Mouse (Mus musculus) thymus, postnatal 14 days (tissue): ENCODE results near the gene Wnt10b.

Experiments used
- DNase-seq: peaks from one replicate; pipeline ENCODE4 v3.0.0; 2021

The Wnt10b gene

DNA sequence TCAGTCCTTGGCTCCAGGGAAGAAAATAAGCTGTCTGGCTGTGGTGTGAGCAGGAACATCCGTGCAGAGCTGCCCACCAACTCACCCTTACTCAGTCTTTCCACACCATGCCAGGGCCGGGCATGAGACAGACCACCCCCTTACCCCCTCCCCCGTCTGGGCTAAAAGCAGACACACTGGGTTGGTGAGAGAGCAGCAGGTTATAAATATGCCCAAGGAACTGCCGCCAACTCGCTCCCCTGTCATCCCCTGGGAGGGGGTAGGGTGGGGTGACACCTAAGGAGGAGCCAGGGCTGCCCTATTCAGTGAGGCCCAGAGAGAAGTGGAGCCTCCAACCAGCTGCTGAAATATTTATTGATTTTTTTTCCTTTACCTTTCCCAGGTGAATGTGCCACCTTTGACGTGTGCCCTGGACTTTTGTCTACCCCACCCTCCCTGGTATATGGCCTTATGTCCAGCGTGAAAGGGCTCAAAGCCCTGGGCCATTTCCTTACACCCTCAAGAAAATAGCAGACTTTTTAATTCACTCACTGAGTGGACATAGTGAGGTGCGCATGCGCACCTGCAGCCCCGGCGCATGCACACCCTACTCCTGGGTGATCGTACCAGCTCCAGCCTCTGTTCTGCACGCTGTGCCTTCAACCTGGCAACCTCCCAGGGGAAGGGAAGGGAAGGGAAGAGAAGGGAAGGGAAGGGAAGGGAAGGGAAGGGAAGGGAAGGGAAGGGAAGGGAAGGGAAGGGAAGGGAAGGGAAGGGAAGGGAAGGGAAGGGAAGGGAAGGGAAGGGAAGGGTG lies 19.0 kb upstream of the Wnt10b start:
- DNase-seq: no peak

DNA sequence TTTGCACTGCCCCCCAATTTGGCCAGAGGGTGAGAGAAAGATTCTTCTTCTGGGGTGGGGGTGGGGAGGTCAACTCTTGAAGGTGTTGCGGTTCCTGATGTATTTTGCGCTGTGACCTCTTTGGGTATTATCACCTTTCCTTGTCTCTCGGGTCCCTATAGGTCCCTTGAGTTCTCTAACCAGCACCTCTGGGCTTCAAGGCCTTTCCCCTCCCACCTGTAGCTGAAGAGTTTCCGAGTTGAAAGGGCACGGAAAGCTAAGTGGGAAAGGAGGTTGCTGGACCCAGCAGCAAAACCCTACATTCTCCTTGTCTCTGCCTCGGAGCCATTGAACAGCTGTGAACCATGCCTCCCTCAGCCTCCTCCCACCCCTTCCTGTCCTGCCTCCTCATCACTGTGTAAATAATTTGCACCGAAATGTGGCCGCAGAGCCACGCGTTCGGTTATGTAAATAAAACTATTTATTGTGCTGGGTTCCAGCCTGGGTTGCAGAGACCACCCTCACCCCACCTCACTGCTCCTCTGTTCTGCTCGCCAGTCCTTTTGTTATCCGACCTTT lies 15.3 kb upstream of the Wnt10b start:
- DNase-seq: no peak

DNA sequence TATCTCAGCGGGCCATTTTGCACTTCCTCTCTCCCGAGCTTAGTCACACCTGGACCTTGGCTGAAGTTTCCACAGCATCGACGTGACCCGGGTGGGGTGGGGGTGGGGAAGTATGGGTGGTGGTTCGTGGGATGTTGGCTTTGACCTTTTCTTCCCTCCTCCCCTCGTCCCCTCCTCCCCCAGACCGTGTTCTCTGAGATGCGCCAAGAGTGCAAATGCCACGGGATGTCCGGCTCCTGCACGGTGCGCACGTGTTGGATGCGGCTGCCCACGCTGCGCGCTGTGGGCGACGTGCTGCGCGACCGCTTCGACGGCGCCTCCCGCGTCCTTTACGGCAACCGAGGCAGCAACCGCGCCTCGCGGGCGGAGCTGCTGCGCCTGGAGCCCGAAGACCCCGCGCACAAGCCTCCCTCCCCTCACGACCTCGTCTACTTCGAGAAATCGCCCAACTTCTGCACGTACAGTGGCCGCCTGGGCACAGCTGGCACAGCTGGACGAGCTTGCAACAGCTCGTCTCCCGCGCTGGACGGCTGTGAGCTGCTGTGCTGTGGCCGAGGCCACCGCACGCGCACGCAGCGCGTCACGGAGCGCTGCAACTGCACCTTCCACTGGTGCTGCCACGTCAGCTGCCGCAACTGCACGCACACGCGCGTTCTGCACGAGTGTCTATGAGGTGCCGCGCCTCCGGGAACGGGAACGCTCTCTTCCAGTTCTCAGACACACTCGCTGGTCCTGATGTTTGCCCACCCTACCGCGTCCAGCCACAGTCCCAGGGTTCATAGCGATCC lies 14.5 kb upstream of the Wnt10b start:
- no peak for DNase-seq

DNA sequence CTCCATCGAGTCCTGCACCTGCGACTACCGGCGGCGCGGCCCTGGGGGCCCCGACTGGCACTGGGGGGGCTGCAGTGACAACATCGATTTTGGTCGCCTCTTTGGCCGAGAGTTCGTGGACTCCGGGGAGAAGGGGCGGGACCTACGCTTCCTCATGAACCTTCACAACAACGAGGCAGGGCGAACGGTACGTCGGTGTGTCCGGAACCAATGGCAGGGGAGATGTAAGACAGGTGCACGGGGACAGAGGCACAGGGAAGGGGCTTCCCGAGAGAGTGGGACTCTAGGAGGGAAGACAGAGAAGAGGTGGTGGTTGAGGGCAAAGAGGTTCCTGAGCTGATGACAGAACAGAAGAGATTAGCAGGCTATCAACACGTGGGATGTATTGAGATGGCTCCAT lies 13.8 kb upstream of the Wnt10b start:
- DNase-seq: no peak

DNA sequence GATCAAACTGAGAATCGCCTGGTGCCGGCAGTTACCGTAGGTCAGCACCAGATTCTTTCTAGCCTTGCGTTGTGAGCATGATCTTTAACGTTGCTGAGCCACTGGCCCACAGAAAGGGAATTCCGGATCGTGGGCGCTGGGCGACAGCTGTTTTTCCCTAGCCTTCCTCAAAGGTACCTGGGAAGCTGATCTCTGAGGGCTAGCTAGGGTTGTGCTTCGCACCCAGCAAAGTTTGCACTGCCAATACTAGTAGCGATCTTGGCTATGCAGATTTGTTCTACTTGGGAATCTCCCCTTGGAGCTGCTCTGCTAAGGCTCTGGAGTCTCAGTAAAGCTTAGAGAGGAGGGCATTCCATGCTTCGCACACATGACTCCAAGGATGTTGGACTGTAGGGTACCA lies 13.3 kb upstream of the Wnt10b start:
- DNase-seq: no peak

DNA sequence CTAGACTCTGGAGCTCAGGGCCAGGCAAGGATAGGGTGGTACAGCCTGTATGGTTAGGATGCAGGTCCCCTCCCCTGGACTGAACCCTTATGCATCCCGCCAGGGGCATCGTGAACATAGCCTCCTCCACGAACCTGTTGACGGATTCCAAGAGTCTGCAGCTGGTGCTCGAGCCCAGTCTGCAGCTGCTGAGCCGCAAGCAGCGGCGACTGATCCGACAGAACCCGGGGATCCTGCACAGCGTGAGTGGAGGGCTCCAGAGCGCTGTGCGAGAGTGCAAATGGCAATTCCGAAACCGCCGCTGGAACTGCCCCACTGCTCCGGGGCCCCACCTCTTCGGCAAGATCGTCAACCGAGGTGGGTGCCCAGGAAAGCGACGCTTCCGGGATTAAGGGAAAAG lies 12.8 kb upstream of the Wnt10b start:
- no peak for DNase-seq

DNA sequence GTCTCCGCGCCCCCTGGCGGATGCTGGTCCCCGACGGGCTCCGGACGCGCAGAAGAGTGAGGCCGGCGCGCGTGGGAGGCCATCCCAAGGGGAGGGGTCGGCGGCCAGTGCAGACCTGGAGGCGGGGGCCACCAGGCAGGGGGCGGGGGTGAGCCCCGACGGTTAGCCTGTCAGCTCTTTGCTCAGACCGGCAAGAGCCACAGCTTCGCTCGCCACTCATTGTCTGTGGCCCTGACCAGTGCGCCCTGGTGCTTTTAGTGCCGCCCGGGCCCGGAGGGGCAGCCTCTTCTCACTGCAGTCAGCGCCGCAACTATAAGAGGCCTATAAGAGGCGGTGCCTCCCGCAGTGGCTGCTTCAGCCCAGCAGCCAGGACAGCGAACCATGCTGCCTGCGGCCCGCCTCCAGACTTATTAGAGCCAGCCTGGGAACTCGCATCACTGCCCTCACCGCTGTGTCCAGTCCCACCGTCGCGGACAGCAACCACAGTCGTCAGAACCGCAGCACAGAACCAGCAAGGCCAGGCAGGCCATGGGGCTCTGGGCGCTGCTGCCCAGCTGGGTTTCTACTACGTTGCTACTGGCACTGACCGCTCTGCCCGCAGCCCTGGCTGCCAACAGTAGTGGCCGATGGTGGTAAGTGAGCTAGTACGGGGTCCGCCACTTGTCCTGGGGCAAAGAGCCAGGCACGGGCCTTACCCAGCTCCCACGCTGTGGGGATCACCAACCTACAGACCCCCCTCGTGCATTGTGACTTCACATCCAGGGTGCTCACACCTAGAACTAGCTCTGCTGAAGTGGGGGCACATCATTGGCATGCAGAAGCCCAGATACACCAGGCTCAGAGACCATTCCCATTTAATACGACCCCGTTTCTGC lies 11.9 kb upstream of the Wnt10b start, which contains the start of gene Wnt1:
Gene Wnt1 (plus strand): TSS at position 197 of the 875 bp plus-strand sequence.
- peak; percentile 77 for DNase-seq

DNA sequence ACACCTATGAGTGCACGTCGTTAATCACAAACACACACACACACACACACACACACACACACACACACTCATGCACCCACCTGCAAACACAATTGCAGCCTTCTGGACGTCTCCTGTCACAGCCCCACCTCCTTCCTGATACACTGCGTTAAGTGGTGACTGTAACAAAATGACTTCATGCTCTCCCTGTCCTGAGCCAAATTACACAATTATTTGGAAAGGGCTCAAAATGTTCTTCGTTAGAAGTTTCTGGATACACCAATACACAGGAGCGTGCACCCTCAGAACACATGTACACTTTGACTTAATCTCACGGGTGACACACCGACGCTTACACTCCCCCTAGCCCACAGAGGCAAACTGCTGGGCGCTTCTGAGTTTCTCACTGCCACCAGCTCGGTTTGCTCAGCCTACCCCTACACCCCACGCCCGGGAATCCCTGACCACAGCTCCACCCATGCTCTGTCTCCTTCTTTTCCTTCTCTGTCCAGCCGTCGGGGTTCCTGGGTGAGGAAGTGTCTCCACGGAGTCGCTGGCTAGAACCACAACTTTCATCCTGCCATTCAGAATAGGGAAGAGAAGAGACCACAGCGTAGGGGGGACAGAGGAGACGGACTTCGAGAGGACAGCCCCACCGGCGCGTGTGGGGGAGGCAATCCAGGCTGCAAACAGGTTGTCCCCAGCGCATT lies 11.2 kb upstream of the Wnt10b start:
- DNase-seq: no peak

DNA sequence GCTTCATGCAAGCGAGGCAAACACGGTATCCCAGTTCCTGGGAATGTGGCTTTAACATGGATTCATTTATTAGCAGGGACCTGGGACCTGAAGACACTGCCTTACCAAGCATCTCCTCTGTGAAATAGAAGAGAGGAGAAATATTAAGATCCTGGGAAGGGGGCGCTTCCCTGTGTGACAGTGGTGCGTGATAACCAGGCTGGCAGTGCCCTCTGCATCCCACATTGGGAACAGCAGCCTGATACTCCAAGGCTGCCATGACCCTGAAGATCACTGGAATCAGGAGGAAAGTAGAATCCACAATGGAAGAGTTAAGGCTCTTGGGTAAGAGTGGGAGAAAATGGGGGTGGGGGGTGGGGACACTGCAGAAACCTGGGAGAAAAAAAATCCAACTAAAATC lies 10.0 kb upstream of the Wnt10b start:
- no peak for DNase-seq

DNA sequence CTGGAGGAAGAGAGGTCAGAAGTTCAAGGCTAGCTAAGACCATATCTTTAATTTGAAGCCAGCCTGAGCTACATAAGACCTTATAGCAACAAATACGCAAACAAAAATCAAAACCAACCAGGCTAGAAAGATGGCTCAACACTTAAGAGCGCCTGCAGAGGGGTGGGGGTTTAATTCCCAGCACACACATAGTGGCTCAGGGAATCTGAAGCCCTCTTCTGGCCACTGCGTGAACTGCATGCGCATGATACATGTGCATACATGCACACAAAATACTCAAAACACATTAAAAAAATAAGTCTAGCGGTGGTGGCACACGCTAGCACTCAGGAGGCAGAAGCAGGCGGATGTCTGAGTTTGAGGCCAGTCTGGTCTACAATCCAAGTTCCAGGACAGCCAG lies 7.8 kb upstream of the Wnt10b start:
- peak; percentile 50 for DNase-seq

DNA sequence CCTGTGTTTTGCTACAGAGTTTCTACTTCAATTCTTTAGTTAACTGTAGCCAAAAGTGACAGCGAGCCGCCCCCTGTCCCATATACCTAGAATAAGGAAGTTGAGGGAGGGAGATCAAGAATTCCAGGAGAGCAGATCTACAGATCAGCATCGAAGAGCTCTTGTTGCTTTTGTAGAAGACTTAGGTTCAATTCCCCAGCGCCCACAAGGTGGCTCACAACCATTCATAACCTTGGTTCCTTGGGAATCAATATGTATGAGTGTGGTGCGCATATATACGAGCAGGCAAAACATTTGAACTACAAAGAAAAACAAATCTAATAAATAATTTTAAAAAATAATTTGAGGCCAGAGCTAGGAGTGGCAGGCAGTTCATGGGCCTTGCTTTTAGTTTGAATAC lies 3.2 kb upstream of the Wnt10b start:
- DNase-seq: peak; percentile 19

DNA sequence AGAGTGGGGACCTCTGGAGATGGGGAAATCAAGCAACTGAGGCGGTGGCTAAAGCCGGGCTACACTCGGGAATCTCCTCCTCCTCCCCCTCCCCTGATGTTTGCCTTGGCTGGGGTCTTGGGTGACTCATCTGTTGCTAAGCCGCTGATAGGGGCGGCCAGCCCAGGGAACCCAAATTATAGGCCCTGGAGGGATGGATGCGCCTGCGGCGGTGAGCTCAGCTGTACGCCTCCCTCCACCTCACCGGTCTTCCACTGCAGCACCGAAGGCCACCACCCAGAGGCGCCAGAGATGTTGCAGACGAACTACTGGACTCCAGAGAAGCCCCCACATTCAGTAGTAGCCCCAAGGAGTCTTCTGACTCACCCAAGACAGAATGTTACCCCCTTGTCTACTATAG lies 2.6 kb upstream of the Wnt10b start:
- peak; percentile 26 for DNase-seq

DNA sequence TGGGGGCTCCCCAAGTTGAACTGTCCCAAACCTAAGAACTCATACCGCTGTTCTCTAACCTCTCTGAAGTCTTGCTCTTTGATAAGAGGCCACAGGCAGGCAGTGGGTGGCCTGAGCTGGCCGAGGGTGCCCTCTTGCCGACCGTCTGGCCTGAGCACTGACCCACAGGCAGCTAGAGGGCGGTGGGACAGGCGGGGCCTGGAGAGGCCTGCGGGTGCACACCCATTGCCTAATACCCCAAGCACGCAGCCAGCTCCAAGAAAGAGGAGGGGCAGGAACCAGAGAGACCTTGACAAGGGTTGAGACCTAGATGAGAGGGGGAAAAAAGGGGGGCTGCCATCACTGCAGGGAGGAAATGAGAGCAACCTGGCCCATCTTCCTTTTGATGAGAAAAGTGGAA lies 2.1 kb upstream of the Wnt10b start:
- no peak for DNase-seq

DNA sequence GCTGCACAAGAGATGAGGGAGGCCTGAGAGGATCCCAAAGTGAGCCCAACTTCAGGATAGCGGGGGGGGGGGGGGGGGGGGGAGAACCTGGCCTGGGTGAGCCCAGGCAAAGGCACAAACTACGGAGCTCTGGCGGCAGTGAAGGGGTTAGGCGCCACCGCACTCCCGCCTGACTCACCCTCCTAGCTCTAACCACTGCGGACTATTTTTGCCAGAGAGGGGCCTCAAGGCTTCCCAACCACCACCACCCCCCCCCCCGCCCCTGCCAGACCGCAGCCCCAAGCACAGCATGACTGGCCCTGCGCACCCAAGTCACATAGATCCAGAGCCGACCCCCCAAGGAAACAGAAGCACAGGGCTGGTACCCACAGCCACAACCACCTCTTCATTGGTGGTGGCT lies 856 bp upstream of the Wnt10b start:
- no peak for DNase-seq

DNA sequence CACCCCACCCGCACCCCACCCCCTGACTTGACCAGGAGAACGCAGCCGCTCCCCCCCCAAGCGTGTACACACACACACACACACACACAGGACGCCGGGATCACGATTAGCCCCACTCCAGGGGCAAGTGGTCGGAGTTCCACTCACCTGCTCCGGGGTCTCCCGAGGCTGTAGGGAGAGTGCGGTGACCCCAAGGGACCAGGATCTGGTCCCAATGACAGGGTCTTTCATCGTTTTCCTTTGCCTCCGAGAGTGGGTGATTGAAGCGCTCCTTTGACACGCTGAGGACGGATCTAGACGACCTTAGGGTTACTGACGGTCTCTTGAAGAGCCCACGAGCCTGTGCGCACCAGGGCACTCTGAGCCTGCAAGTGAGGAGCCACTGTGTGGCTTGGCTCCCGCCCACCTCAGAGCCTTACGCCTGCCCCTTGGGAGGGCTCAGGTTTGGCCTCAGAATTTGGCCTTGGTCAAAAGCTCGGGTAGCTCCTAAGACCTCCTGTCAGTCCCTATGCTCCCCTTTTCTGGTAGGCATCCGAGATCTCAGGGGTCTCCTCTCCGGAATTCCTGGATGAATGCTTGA lies 331 bp upstream of the Wnt10b start:
- DNase-seq: no peak

DNA sequence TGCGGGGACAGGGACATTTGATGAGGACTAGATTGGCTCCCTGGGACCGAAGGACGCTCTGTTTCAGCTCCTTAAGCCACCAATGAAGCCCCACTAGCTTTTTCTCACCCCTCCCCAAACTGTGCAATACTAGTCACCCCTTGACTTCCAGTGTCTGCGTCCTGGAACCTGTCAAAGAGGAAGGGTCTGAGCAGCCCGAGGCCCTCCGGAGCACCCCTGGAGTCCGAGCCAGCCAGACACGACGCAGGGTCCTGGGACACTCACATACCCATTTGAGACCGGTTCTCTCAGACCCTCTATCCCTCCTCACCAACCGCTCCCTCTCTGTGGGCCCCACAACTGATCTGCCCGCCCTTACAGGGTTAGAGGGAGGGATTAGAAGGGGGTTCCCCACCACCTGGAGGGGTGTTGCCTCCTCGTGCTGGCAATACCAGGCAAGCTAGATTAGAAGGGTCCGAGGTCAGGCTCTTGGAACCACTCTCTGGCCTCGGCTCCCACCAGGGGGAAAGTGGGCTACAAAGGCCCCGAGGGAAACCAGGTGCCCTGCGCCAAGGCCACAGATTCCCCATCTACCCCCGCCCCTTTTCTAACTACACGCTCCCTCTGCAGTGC lies 839 bp downstream of the Wnt10b start:
- DNase-seq: peak; percentile 31

DNA sequence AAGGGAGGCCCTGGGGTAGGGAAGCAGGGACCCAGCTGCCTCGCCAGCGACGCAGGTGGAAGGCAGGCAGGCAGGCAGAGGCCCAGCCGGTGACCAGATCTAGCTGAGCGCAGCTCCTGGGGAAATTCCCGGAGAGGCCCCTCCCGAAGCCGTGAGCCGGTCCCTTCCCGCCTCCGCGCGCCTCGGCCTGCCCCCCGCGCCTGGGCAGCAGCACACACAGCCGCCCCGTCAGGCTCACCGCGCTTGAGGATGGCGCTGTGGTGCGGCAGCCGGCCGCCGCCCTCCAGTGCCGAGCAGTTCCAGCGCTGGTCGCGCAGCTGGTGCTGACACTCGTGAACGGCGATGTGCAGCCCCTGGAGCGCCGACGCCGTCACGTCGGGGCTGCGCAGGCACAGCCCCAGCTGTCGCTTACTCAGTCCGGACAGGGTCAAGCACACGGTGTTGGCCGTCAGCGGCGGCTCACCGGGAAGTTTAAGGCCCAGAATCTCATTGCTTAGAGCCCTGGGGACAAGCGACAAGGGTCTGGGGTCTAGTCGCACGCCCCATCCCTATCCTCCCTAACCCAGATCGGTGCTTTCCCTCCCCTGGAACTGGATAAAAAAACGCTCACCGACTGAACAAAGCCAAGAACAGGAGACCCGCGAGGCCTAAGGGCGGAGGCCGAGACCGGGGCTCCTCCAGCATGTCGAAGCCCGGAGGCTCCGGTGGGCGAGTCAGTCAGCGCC lies 1.5 kb downstream of the Wnt10b start:
- DNase-seq: peak; percentile 52

DNA sequence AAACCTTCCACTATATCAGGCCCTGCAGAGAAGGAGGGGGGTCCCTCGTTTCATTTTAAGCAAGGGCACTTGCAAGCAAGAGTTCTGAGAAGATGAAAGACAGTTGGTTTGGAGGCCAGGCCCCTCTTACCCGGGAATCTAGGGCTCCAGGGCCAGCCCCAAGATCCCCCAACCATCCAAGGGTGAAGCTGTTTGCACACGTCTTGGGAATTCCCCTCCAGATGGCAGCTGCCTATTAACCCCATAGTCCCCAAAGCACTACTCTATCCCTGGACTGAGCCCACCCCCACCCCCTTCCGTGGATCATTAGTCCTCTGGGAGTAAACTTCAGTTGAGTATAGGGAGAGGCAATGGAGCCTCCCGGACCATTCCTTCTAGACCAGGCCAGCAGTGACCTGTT lies 2.4 kb downstream of the Wnt10b start:
- no peak for DNase-seq

DNA sequence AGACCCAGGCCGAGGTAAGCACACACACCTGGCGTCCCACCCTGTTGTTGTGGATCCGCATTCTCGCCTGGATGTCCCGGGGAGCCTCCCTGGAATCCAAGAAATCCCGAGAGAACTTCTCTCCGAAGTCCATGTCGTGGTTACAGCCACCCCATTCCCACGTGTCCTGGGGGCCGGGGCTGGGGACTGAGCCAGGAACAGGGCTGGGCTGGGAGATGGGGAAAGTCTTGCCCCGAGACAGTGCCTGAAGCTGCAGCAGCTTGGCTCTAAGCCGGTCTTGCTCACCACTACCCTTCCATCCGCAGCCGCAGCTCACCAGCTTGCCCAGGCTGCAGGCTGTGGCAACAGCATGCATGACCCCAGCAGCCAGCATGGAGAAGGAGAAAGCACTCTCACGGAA lies 3.9 kb downstream of the Wnt10b start:
- no peak for DNase-seq

DNA sequence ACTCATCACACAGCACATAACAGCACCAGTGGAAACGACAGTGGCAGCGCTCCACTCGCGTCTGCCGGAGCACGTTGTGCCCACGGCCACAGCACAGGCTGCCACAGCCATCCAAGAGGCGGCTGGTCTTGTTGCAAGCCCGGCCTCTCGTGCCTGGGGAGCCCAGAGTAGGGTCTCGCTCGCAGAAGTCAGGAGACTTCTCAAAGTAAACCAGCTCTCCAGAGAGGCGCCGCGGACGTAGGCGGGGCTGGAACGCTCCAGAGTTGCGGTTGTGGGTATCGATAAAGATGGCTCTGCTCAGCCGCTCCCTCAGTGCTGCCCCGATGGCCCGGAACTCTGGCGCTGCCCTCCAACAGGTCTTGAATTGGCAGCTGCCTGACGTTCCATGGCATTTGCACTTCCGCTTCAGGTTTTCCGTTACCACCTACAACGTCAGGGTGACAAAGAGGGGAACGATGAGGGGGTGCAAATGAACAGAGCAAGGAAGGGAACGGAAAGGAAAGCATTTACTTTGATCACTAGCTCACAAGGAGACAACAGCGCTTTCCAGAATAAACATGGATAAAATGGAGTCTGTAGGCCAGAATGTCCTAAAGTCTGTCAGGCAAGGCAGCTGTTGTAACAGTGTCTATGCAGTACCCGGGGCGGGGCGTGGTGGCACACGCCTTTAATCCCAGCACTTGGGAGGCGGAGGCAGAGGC lies 5.3 kb downstream of the Wnt10b start:
- DNase-seq: peak; percentile 76
